Mouse (Mus musculus): ENCODE results near the gene Ern1.
"Not testable (repeated sequence)": the region's sequence is repeated elsewhere in the genome, so short reads cannot be mapped to it uniquely, and the experiment has no call there.

The Ern1 gene

DNA sequence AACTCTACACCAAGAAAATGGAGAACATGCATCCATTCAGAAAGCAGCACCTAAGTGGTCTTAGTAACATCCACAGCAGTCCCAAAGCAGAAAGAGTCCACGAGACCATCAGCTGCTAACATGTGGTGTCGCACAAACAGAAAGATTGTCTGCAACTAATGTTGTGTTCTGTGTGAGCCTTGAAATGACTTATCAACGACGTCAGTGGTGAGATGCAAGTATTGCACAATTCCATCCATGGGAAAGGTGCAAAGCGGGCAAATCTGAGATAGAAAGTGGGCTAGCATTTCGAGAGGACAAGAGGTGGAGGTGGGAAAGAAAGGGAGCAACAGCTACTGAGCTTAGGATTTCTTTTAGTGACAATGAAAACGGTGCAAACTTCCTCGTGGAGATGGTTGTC is 4.8 kb downstream of the Ern1 start:
- no peak for DNase-seq (ENCODE audit: extremely low read depth, insufficient read length, low spot score)

DNA sequence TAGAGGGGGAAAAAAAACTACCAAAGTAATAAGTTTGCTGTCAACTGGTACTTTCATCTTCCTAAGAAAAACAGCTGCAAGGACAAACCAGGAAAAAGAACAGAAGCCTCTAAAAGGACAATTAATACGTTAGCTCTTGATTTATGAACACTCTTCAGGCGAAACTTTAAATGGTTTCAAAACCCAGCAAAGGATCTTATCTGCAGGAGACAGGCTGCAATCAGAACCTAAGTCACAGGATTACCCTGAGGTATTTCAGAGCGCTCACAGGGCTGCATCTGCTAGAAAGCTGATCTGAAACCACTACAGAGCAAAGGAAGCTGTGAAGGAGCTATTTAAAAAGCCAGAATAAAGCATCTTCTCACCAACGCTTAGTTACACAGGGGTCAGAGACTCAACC is 6.0 kb downstream of the Ern1 start:
- no peak for DNase-seq (ENCODE audit: extremely low read depth, insufficient read length, low spot score)

DNA sequence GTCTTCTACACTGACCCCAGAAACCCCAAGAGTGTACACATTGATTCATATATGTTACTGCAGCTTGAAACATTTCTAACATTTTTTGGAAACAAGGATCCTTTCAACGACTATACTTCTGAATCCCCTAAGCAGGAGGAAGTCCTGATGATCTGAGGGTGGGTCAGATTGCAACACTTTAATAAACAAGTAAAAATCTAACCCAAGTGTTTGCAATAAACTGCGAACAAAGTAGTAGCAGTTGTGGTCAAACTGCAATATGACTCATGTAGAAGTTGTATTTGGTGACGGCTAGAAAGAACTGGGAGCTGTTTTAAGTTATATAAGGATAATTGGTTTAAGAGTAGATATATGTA is 7.1 kb downstream of the Ern1 start:
- DNase-seq (ENCODE audit: extremely low read depth, insufficient read length, low spot score), result no peak

DNA sequence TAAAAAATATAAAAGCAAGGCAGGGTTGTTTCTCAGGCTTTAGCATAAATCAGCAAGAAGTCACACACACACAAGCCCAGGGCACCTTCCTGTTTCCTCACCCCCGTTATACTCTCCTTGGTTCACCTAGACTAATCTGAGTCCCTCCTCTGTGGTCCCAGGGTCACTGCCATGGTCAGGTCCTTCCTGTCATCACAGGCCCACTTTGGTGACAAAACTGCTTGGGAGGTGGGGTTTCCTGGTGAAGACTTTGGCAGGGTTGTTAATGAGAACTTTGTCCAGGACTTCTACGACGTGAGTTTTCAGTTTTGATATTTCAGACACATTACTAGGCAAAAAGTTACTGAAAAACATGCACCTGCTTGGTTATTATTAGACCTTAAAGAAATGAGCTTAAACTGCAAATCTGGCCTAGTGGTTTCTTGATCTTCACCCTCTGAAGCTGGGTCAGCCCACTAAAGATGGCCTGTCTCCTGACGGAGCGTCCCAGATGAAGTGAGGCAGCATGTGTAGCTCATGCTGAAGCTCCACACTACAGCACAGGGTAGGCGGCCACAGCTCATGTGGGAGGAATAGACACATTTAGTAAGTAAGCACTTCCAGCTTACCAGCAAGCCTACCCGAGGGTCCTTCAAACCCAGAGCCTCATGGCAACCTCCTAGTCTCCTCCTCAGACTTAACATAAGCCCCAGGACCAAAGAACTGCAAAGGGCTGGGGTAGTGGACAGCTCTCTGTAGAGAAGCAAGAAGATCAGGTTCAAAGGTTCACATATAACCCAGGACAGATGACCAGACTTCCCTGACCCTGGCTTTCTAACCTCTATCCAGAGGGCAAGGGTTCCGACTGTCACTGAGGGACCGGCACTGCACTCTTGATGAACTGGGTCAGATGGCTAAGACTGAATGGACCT is 7.8 kb downstream of the Ern1 start:
- DNase-seq (ENCODE audit: extremely low read depth, insufficient read length, low spot score), result no peak

DNA sequence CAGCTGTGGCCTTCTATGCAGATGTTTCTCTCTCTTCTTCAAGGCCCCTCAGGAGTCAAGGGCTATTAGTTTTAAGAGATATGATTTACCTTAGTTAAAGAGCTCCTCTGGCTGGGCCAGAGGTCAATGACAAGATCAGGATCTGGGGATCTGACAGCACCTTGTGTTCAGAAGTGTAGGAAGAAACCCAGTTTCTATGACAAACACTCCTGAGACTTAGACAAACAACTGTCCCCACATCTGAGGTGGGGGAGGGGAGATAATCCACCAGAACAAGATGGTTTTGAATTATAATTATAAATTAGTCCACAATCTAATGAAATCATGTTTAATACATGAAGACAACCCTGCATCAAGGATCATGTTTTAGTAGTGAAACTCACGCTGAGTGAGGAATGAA is 8.9 kb downstream of the Ern1 start:
- no peak for DNase-seq (ENCODE audit: extremely low read depth, insufficient read length, low spot score)

DNA sequence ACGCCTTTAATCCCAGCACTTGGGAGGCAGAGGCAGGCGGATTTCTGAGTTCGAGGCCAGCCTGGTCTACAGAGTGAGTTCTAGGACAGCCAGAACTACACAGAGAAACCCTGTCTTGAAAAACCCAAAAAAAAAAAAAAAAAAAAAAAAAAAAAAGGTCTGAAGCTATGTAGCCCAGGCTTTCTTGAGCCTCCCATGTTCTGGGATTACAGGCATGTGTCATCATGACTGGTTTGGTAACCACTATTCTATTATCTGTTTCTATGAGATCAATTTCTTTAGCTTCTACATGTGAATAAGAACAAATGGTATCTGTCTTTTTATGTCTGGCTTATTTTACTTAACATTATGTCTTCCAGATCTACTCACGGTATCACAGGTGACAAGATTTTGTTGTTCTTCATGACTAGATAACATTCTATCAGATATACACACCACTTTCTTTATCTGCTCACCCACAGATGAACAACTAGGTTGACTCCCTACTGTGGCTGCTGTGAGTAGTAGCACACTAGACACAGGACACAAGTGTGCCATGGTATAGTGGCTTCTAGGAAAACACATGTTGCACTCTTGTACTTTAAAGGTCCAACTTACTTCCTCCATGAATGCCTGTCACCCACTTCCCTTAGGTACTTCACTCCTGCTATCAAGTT is 10.0 kb downstream of the Ern1 start:
- no peak for DNase-seq (ENCODE audit: extremely low read depth, insufficient read length, low spot score)

DNA sequence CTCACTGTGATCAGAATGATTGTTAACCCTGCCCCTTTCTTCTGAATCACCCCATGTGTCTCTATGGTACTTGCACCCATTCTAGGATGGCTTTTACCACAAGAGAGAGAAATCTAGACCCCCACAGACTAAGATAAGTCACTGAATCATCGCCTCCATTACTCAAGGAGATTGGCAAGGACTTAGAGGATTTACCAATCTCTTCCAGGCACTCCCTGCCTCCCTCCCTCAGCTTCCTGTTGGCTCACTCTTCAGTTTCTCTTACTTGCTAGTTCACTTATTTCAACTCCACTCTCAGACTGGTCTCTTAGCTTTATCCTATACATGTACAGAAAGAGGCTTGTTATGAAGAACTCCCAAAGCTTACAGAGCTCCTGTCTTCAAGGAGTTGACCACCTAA is 12.3 kb downstream of the Ern1 start:
- DNase-seq (ENCODE audit: extremely low read depth, insufficient read length, low spot score), result no peak

DNA sequence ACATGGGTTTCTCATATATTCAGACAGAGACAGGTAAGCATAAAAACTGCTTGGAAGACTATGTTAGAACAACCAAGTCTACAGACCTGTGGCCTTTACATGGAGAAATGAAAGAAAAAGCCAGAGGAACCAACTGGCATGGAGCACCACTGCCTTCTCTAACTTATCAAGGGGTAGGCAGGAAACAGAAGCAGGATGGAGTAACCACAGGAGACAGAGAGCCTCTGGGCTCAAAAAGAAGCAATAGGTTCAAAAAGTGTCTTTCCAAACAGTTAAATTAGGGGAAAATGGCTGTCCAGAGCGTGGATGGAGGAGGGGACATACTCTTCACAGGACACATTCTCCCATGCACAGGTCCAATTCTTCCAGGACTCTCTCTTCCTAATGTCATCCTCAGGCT is 16.0 kb downstream of the Ern1 start:
- DNase-seq (ENCODE audit: extremely low read depth, insufficient read length, low spot score), result no peak

DNA sequence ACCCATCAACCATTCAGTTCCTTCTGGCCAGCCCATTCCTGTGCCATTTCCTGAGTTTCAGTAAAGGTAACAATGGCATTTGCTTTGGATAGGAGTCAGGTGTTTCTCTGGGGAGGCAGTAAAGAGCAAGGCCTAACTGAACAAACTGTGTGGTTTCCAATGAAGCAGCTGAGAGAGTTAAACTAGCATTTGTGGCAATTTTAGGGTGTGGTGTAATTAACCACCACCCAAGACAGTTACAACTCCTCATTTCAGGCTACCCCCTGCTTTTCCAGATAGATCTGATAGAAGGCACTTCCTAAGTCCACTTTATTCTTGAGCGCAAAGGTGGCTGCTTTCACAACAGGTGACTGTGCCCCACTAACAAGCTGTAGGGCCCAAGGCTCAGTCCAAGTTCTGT is 19.1 kb downstream of the Ern1 start:
- DNase-seq (ENCODE audit: extremely low read depth, insufficient read length, low spot score), result no peak

DNA sequence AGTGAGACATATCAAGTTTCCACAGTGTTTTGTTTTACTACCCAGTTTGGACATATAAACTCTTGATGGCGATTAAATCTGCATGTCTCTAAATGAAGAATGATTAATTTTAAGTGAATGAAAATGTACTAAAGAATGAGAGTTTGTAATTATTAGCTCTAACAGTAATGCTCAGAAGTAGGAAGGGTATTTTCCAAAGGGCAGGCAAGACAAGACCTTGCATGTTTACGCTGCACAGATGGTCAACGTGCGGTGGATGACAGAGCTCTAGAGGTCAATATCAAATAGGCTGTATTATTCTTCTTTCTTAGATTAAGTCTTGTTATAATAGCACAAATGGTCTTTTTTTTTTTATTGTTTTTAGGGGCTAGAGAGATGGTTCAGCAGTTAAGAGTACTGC is 21.7 kb downstream of the Ern1 start:
- no peak for DNase-seq (ENCODE audit: extremely low read depth, insufficient read length, low spot score)

DNA sequence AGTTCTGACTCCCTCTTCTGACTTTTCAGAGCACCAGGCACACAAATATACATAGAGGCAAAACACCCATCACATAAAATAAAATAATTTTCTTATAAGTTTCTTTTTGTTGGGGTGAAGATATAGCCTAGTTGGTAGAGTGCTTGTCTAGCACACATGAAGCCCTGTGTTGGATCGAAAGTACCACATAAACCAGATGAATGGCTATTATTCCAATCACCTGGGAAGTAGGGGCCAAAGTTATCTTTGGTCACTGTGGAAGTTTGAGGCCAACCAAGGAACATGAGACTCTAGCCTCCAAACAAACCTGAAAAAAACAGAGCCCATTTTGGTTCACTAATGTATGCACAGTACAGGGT is 22.1 kb downstream of the Ern1 start:
- no peak for DNase-seq (ENCODE audit: extremely low read depth, insufficient read length, low spot score)

DNA sequence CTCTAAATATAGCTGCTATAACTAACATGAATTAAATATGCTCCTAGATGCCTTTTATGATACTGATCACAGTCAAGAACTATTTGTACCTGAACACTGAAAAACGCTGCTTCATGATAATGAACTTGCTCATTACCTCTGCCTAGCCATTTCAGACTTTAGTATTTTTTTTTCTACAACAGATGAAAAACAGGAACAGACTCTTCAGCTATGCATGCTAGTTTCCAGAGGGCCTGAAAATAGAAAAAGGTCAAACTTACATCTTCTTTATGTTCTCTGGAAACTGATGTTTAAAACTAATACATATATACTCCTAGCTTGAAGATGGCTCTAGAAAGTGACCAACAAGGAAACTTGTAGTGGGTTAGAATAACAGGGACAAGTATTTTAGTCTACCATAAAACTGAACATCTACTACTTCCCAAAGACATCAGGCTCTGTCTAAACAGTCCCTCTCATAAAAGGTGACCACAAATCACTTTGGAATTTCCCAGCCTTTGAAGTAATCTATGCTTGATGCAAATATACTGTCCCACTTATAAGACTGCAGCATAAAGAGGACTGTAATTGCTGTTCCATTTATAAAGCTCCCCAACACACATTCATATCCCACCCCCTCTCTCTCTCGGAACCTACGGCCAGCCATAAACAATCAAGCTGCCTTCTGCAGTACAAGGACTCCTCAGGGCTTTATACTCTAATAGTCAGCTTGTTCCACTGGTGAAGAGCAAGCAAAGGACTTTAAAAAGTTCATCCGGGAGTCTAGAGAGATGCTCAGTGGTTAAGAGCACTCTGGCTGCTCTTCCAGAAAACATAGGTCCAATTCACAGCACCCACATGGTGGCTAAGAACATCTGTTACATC is 22.7 kb downstream of the Ern1 start:
- DNase-seq (ENCODE audit: extremely low read depth, insufficient read length, low spot score), result no peak

DNA sequence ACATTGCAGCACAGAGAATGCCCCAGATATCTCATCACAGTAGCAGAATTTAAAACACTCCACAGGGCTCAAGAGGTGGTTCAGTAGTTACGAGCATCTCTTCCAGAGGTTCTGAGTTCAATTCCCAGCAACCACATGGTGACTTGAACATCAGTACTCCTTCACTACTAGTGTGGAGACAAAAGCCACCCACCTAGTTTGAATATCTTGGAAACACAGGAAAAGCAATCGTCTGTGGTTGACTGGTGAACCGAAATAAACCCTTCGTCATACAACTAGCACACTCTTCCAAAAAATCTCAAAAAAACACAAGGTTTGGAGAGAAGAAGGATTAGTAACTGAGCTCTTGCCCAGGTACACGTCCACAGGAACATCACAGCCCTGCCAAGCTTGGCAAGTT is 23.8 kb downstream of the Ern1 start:
- DNase-seq (ENCODE audit: extremely low read depth, insufficient read length, low spot score), result no peak

DNA sequence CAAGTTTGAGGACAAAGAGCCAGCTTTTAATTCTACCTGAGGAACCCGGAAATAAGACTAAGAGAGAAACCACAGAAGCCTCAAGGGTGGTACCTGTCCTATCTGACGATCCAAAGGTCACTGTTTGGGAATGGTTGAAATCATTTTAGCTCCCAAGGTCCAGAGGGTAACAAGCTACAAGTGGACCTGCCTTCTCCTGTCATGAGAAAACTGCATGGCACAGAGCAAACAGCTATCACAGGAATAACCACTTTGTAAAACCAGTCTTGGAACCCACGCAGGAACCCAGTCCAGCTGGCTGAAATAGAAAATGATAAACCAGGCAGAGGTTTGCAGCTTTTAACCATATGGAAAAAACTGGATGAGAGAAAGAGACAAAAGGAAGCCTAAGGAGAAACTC is 25.3 kb downstream of the Ern1 start:
- no peak for DNase-seq (ENCODE audit: extremely low read depth, insufficient read length, low spot score)

DNA sequence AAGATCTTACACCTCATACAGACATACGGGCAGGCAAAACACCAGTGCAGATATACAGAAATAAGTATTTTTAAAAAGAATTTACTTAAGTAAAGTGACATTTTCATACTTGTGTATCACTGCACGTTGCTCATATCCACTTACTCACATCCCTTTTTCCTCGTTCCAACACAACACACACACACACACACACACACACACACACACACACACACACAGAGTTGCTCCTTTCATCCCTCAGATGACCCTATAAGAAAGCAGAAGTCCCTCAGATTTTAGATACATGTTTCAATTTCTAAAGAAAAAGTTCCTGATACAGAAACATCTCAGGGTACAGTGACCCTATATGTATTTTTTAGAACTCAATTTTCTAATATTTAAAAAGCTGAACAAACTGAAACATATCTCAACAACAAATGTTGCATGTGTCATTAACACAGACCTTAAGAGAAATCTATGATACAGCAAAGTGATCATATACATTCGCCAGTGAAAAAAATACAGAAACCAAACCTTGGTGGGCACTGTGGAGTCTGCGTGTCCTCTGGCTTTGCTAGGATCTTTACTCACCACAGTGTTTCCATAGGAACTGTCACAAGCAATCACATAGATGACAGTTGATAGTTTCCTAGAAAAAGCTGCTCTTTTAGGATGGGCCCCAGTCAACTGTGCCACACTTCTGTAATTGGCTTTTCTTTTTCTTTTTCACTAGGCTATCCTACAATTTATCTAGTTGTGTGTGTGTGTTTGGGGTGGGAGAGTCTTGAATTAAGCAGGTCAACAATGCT is 26.3 kb downstream of the Ern1 start:
- no peak for DNase-seq (ENCODE audit: extremely low read depth, insufficient read length, low spot score)

DNA sequence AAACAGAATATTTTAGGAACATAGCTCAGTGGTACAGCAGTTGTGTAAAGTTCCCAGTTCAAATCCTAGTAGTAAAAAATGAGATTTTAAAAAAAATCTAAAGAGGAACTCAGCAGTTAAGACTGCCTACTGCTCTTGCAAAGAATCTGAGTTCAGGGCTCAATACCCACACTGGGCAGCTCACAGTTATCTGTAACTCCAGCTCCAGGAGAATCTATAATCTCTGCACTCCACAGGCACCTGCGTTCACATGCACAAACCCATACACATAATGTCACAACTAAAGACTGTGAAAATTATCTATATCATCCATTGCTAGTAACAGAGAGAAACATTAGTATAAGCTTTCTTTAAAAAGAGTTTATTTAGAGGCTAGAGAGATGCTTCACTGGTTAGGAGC is 27.0 kb downstream of the Ern1 start:
- DNase-seq (ENCODE audit: extremely low read depth, insufficient read length, low spot score), result no peak

DNA sequence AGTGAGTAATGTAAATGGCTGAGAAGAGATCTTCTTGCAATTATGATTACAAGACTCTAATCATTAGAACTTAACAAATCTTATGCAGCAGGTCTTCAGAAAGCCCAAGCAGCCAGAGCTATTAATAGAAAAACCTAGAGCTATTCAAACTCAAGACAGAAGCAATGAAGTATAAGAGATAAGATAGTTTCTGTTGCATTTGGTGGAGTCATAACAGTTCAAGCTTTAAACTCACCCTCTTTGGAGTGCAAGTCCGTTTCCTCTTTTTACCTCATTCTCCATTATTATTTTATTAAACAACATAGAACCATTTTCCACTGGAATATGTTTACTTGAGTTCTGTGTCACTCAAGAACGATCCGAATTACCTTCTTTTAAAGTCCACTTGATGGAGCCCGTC is 29.1 kb downstream of the Ern1 start:
- DNase-seq (ENCODE audit: extremely low read depth, insufficient read length, low spot score), result no peak

DNA sequence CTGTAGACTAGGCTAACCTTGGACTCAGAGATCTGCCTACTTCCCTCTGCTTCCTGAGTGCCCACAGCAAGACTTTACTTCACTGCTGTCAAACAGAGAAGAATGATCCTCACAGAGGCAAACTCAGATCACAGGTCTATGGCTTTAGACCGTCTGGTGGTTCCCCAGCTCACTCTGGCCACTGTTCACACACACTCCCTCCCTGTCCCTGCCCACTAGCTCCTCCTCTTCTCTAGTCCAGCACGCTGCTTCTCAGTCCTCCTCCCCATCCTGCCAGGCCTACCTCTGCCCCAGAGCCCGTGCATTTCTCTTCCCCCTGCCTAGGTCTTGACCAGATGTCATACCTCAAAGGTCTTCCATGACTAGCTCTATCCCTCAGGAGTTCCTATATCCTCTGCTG is 44.0 kb downstream of the Ern1 start:
- no peak for DNase-seq (ENCODE audit: extremely low read depth, insufficient read length, low spot score)

DNA sequence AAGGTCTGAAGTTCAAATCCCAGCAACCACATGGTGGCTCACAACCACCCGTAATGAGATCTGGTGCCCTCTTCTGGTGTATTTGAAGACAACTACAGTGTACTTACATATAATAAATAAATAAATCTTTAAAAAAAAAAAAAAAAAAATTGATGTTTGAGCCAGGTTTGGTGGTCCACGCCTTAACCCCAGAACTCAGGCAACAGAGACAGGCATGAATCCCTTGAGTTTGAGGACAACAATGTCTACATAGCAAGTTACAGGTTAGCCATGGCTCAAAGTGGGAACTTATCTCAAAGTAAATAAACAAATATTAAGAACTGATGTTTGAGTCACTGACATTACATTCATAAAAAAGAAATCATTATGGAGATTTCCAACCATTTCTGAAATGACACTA is 45.1 kb downstream of the Ern1 start:
- not testable (repeated sequence) for DNase-seq (ENCODE audit: extremely low read depth, insufficient read length, low spot score)

DNA sequence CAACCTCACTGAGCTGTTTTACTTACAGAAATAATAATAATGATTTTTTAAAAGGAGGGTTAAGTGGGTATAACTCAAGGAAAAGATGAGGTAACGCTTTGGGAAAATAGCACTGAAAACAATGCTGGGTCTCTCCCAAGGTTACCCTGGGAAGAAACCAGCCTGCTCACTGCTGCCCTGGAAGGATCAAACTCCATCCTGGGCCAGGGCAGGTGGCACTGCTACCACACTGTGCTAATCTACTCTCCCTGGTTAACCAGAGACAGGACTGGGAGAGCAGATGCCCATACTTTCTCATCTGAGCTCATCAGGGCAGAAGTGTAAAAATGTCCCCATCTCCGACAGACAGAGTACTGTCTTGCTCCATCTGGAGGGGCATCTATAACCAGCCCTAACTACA is 47.3 kb downstream of the Ern1 start:
- no peak for DNase-seq (ENCODE audit: extremely low read depth, insufficient read length, low spot score)

DNA sequence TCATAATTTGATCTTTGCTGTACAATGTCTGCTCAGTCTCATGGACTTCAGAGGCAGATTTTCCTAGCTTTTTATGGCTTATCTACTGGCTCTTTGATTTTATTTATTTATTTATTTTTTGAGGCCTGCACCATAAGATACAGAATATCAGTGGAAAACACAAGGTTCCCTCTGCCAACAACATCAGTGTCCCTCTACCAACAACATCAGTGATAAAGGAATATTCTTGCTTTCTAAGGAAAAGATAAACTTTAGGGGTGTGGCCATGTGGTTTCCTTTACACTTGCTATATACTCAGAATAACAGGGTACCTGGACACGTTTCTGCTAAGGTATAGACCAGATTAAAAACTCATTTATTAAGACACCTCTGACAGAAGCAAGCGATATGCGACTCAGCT is 48.3 kb downstream of the Ern1 start:
- no peak for DNase-seq (ENCODE audit: extremely low read depth, insufficient read length, low spot score)

Measured in 3134 (cell line).